8 mouse cellular contexts compared by ENCODE assay signal in the genomic region with DNA sequence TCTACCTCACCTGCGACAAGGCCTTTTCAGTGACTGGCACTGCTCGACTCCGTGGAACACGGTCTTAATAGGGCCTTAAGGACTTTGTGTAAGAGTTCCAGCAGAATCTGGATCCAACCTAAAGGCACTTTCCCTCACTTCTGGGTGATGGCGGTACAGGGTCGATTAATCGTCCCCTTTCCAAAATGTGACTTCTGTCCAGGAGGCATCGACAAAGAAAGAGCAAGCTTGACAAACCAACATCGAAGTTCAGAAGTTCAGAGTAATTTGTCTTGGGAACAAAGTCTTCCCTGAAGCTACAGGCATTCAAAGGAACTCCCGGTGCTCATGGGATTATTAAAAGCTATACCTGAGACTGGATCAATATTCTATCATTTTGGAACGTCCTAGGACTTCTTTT. TPM values are rescaled to one million over a fixed set of nuclear protein-coding genes. Genes with fewer than 3 reads are reported as not detected.
DNase-seq lines count a peak whose midpoint lies in the region; ATAC-seq lines count a peak whose summit lies in the region.

No protein-coding gene starts in this region.

- WGBS in heart, embryonic 14.5 days, result 13% methylated on average over 11 of the region's 11 CpGs
- WGBS in hindbrain, embryonic 12.5 days, result 4% methylated on average over 11 of the region's 11 CpGs
- WGBS in midbrain, embryonic 12.5 days, result 6% methylated on average over 11 of the region's 11 CpGs

- H3K9me3 ChIP-seq in heart, embryonic 14.5 days (ENCODE audit: control insufficient read depth, low read length), result no peaks in the 10 kb centered on the region
- H3K9me3 ChIP-seq in hindbrain, embryonic 12.5 days (replicated peaks), result no peaks in the 10 kb centered on the region
- H3K9me3 ChIP-seq in midbrain, embryonic 12.5 days, result no peaks in the 10 kb centered on the region

- H3K9ac ChIP-seq in heart, embryonic 14.5 days (ENCODE audit: low read length), result peak overlapping the region; percentile 13; the same call in 1 of the 2 replicates
- H3K9ac ChIP-seq in hindbrain, embryonic 12.5 days, result 0 out of 2 replicates have a peak overlapping the region, but pooled peaks have one; percentile 71
- H3K9ac ChIP-seq in midbrain, embryonic 12.5 days (replicated peaks), result no peak overlapping the region

- no peaks in the 10 kb centered on the region for H3K36me3 ChIP-seq in heart, embryonic 14.5 days (ENCODE audit: control insufficient read depth, insufficient read depth, low read length)
- H3K36me3 ChIP-seq in hindbrain, embryonic 12.5 days, result no peaks in the 10 kb centered on the region
- no peaks in the 10 kb centered on the region for H3K36me3 ChIP-seq in midbrain, embryonic 12.5 days

- H3K4me1 ChIP-seq in heart, embryonic 14.5 days (ENCODE audit: control insufficient read depth in 2 of 2, insufficient read depth in 2 of 2, low read length in 2 of 2), result peaks cover 17 to 29% of the 10 kb centered on the region in 2 experiments
- H3K4me1 ChIP-seq in brown adipose tissue, adult 24 weeks (ENCODE audit: control insufficient read depth, insufficient read depth, insufficient read length, low read length), result peaks cover 14% of the 10 kb centered on the region
- H3K4me1 ChIP-seq in hindbrain, embryonic 12.5 days, result peaks cover 59% of the 10 kb centered on the region
- H3K4me1 ChIP-seq in midbrain, embryonic 12.5 days, result peaks cover 44% of the 10 kb centered on the region

- no peak for ATAC-seq in heart, embryonic 14.5 days (ENCODE audit: insufficient number of reproducible peaks, insufficient read depth, low FRiP score, low read depth)
- no peak for ATAC-seq in hindbrain, embryonic 12.5 days (ENCODE audit: low FRiP score)
- no peak for ATAC-seq in midbrain, embryonic 12.5 days (ENCODE audit: low FRiP score, low read depth)
- no peak for ATAC-seq in erythroblast, adult 5-6 weeks (replicated peaks; ENCODE audit: low FRiP score, poor library complexity, severe bottlenecking)

- H3K27ac ChIP-seq in heart, embryonic 14.5 days (replicated peaks in 1 of 2; ENCODE audit: control insufficient read depth in 1 of 2, insufficient read depth in 1 of 2, low read depth in 2 of 2, low read length in 2 of 2), result no peak overlapping the region
- H3K27ac ChIP-seq in brown adipose tissue, adult 24 weeks (replicated peaks; ENCODE audit: low read depth, low read length), result peak overlapping the region; percentile 20; the same call in 1 of the 2 replicates
- H3K27ac ChIP-seq in hindbrain, embryonic 12.5 days, result no peak overlapping the region
- H3K27ac ChIP-seq in midbrain, embryonic 12.5 days (replicated peaks), result no peak overlapping the region

- peaks cover 23% of the 10 kb centered on the region for H3K27me3 ChIP-seq in heart, embryonic 14.5 days (ENCODE audit: control insufficient read depth, insufficient read depth, low read length)
- H3K27me3 ChIP-seq in hindbrain, embryonic 12.5 days, result peaks cover 27% of the 10 kb centered on the region
- peaks cover 30% of the 10 kb centered on the region for H3K27me3 ChIP-seq in midbrain, embryonic 12.5 days

- DNase-seq in heart, postnatal 4 days, result no peak
- no peak for DNase-seq in testis, postnatal 10 days (ENCODE audit: low spot score)
- DNase-seq in adrenal gland, postnatal 10 days, result no peak

- H3K4me3 ChIP-seq in heart, embryonic 14.5 days (ENCODE audit: control insufficient read depth in 1 of 2, insufficient read depth in 1 of 2, low read depth in 1 of 2, low read length in 2 of 2), result peak overlapping the region; percentile 47 to 76; a peak in 3 of 4 replicates
- no peak overlapping the region for H3K4me3 ChIP-seq in brown adipose tissue, adult 24 weeks (ENCODE audit: insufficient read depth, low read depth, low read length)
- peak overlapping the region; percentile 56 for H3K4me3 ChIP-seq in hindbrain, embryonic 12.5 days
- H3K4me3 ChIP-seq in midbrain, embryonic 12.5 days, result peak overlapping the region; percentile 58

- H3K4me2 ChIP-seq in heart, embryonic 14.5 days (ENCODE audit: low read length), result peak overlapping the region; percentile 65
- peak overlapping the region; percentile 58 for H3K4me2 ChIP-seq in hindbrain, embryonic 12.5 days (replicated peaks)
- peak overlapping the region; percentile 63 for H3K4me2 ChIP-seq in midbrain, embryonic 12.5 days (replicated peaks)

RNA-seq across cellular contexts. Expression of gene Ackr3, which starts 0.4 kb away (rescaled TPM):
- 41.3 and 51.0 TPM in 2 replicates for polyA plus RNA-seq in heart, embryonic 14.5 days (2014; fragmentation: Nextera tagmentation; extraction: Ambion mirVana)
- 10 to 100 TPM; 28.3 to 29.5 TPM for total RNA-seq in heart, postnatal 4 days (2021)
- 74.7 and 97.7 TPM in 2 replicates for polyA plus RNA-seq in brown adipose tissue, adult 24 weeks (2012; ENCODE audit: insufficient read depth, insufficient read length, missing spikeins)
- polyA plus RNA-seq in hindbrain, embryonic 12.5 days (2016; fragmentation: Nextera tagmentation; extraction: Ambion mirVana), result 26.9 and 27.6 TPM in 2 replicates
- polyA plus RNA-seq in midbrain, embryonic 12.5 days (2016; fragmentation: Nextera tagmentation; extraction: Ambion mirVana), result 26.6 and 27.4 TPM in 2 replicates
- total RNA-seq in erythroblast, adult 5-6 weeks (2015; ENCODE audit: low replicate concordance), result 1.7 and 2.1 TPM in 2 replicates
- total RNA-seq in erythroblast, adult 5-6 weeks (2017; ENCODE audit: low replicate concordance), result 1.1 and 1.5 TPM in 2 replicates
- 10 to 100 TPM; 26.3 to 60.8 TPM for total RNA-seq in adrenal gland, postnatal 10 days (2021)

RNA-seq across cellular contexts. Expression of gene Iqca, which starts 50.1 kb away (rescaled TPM):
- polyA plus RNA-seq in heart, embryonic 14.5 days (2014; fragmentation: Nextera tagmentation; extraction: Ambion mirVana), result not detected in 2 replicates
- not detected for total RNA-seq in heart, postnatal 4 days (2021)
- not detected in 2 replicates for polyA plus RNA-seq in brown adipose tissue, adult 24 weeks (2012; ENCODE audit: insufficient read depth, insufficient read length, missing spikeins)
- 0.84 and 1.3 TPM in 2 replicates for polyA plus RNA-seq in hindbrain, embryonic 12.5 days (2016; fragmentation: Nextera tagmentation; extraction: Ambion mirVana)
- 0.59 TPM in 1 of 2 replicates, not detected in the other for polyA plus RNA-seq in midbrain, embryonic 12.5 days (2016; fragmentation: Nextera tagmentation; extraction: Ambion mirVana)
- total RNA-seq in erythroblast, adult 5-6 weeks (2015; ENCODE audit: low replicate concordance), result not detected in 2 replicates
- total RNA-seq in erythroblast, adult 5-6 weeks (2017; ENCODE audit: low replicate concordance), result not detected in 2 replicates
- total RNA-seq in adrenal gland, postnatal 10 days (2021), result not detected
